Mouse (Mus musculus) G1E-ER4 (cell line): ENCODE measurements around the gene Smim9. TPM values are rescaled to one million over a fixed set of nuclear protein-coding genes. Genes with fewer than 3 reads are reported as not detected.
A peak's percentile ranks its signal among the peaks of the same experiment; 100 is the strongest.

ENCODE experiments used
- GATA1 ChIP-seq: IDR thresholded peaks from one replicate; pipeline ENCODE4 v1.8.0; 2012; ENCODE audit warnings: low read length, inconsistent platforms
- polyA plus RNA-seq: library from polyadenylated mRNA; stranded (reverse); fragments of >175 nt; gene quantifications from 2 replicates; pipeline ENCODE4 v1.2.3, GENCODE M21; 2012

Smim9 gene
- polyA plus RNA-seq, result not detected in 2 replicates

DNA sequence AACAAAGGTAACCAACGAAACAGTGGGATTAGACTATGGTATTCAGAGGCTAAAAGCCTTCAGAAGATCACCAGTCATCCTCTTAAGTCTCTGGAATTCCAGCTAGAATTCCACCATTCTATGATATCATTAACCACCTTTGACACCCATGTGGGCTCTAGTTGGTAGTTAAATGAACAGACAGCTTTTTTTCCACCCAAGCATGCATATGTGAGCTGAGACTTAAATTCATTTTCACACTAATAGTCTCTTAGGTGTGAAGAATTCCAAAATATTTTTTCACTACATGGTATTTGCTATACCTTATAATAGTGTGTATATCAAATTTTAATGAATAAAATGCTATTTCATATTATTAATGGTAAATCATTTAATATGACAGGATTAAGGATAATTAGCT is at the start of gene Smim9:
TSS of gene Smim9 (minus strand) at position 101 of the 400 bp plus-strand sequence.
- TF ChIP-seq GATA1, result no peak

DNA sequence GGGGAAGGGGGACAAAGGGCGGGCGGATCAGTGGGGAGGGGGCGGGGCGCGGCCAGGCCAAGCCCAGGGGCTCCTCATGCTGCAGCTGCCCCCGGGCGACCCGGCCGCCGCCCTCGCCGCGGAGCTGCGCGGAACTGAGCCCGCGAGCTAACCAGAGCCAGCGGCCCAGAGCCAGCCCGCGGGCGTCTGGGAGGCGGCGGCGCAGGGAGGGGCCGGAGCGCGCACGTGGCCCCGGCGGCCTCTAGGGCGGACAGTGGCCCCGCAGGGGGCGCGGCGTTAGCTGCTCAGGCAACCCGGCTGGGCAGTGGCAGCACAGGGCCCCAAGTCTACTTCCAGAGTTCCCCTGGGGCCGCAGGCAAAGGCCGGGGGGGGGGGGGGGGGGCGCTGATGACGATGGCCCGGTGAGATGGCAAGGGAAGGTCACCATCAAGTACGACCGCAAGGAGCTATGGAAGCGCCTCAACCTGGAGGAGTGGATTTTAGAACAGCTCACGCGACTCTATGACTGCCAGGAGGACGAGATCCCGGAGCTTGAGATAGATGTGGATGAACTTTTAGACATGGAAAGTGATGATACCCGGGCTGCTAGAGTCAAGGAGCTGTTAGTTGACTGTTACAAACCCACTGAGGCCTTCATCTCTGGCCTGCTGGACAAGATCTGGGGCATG is 7.9 kb downstream of the Smim9 start:
- TF ChIP-seq GATA1, result no peak

DNA sequence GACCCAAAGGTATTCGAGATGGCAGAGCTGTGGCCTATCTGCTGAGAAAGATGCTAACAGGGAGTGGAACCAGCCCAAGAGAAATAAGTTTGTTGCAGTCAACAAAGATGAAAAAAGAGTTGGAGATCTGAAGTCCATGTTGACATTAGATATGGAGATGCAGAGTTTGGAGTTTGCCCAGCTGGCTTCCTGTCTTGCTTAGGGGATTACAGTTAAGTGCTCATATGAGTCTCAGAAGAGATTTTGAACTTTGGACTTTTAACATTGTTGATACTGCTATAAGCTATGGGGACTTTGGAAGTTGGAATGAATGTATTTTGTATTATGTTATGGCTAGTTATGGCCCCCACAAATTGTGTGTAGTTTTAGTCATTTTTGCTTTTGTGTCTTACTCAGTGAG is 11.3 kb downstream of the Smim9 start:
- TF ChIP-seq GATA1, result no peak

DNA sequence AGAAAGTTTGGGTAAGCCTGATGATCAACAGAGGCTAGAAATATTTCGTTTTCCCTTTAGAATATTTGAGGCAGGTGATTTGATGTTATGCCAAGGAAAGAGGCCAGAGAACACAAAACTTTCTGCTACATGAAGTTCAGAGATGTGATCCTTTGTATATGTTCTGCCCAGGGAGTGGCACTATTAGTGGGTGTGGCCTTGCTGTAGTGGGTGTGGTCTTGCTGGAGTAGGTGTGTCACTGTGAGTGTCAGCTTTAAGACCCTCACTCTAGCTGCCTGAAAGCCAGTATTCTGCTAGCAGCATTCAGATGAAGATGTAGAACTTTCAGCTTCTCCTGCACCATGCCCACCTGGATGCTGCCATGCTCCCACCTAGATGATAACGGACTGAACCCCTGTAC is 13.3 kb downstream of the Smim9 start:
- no peak for TF ChIP-seq GATA1

DNA sequence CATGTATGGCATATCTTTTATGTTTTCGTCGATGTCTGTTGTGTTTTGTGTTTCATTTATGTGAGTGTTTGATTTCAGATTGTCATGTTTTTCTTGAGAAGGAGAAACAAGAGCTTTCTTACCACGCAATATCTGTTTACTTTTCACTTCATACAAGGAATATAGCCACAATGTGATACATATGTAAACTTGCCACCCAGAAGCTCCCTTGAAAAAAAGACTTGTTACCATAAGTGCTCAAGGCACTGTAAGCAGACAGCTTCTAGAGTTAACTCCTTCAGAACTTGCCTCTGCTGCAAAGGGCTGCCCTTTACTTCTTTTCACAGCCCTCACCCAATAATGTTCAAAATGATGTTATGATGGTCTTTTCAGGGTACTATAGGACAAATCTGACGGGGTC is 15.2 kb downstream of the Smim9 start:
- no peak for TF ChIP-seq GATA1

DNA sequence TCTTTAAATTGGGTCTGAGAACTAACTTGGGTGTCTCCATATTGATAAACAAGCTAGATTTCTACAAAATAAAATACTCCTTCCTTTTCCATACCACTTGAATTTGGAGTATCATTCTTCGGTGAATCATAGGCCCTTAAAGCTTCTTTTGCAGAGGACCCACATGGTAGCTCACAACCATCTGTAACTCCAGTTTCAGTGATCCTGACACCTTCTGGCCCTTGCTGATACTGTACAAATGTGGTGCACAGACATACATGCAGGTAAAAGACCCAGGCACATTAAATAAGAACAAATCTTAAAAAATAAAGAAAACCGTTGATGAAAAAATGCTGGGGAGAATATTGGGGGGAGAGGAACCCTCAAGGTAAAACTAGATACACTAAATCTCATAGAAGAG is 25.4 kb downstream of the Smim9 start:
- TF ChIP-seq GATA1, result no peak

DNA sequence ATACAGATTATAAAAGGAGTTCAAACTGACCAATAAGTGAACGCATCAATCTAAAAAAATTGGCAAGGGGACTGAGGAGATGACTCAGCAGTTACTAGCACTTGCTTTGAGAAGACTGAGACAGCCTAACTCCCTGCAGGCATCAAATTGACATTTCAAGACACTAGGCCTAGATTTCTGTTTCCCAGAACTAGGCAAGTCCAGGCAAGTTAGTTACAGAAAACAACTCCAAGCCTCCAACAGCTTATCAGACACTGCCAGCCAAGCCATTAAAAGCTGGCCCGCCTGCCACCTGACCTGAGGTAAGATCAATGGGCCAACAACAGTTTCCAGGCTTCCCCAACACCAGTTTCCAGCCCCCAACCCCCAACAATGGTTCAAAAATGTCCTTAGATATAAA is 25.8 kb downstream of the Smim9 start:
- no peak for TF ChIP-seq GATA1

DNA sequence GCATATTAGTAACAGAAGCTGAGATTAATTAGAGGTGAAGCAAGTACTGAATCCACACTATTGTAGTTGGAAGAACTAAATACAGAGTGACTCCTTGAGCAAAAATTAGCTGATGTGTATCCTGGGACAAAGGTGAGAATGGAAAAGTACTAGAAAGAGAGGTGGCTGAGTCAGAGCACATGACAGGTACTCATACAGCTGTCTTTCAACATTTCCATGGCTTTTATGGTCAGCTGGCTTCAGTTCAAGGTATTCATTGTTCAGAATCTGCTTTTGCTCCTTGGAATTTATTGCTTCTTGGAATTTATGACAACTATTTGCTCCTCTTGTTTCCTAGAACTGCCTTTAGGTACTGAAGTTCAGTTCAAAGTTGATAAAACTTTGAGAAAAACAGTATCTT is 26.6 kb downstream of the Smim9 start:
- no peak for TF ChIP-seq GATA1

DNA sequence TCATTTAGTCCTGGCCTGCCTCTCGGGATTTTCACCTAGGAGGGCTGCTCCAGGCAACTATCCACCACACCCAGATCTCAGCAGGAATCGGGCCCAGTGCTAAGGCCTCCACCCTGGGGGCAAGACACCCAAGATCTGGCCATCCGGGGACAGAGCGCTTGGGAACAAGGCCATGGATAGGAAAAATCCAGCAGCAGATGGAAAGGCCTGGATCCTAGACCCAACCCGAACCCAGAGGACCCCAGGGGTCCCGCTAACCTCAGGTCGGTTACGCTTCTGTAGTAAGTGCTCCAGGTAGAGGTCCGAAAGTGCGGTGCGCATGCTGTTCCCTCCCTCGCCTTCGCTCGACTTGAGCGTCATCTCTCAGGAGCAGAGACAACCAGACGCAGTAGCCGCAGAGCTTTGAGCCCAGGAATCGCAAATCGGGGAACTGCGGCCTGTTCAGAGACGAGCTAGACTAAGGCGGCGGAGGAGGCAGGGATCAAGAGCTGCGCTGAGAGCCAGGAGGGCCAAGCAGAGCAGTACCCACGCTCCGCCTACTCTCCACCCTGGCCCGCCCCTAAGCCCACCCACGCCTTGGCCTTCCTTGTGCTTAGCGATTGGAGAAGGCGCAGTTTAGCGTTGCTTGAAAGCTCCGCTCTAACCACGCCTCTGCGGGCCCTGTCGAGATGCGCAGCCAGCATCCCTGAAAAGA is 33.0 kb downstream of the Smim9 start, which contains the start of gene Mpp1:
TSS of gene Mpp1 (minus strand) at position 550 of the 694 bp plus-strand sequence.
- TF ChIP-seq GATA1, result no peak

DNA sequence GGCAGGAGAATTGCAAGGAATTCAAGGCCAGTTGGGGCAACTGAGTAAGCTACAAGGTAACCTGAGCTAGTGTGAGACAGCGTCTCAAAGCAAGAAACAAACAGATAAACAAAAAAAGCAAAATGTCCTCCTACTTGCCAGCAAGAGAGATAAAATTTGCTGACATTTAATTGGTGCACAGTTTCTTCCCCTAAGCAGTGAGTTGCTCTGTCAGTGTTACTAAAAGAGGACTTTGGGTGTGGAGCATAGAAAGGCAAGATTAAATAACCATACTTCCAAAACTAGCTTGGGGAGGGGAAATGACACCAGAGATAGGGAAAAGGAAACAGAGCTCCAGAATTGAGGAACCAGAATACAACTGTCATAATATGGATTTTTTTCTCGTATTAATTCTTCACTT is 34.1 kb downstream of the Smim9 start:
- no peak for TF ChIP-seq GATA1

DNA sequence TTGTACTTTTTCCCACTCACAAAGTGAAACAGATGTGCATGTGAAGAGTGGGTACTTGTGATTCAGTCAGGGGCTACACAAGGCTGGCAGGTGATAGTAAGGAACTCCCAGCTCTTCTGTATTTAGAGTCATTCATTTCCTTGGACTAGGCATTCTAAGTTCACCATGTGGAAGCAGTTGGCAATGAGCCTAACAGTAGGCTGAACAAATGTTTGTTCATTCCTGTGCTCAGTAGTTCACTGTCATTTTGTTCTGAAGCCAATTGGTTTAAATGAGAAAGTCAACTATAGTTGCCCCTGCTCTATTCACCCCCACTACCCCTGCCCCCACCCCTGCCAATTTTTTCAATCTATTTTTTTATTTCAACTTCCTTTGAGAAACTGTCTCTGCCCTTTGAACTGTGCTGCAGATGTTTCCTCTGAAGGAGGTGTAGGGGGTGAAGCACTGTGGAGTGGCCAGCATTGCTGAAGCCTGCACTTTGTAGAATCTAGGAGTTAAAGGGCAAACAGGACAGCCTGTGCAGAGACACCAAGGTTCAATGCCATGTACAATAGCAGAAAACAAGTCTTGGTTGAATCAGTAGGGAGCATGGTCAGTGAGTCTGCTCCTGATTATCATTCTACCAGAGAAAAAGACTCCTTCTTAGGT is 35.1 kb downstream of the Smim9 start:
- no peak for TF ChIP-seq GATA1

DNA sequence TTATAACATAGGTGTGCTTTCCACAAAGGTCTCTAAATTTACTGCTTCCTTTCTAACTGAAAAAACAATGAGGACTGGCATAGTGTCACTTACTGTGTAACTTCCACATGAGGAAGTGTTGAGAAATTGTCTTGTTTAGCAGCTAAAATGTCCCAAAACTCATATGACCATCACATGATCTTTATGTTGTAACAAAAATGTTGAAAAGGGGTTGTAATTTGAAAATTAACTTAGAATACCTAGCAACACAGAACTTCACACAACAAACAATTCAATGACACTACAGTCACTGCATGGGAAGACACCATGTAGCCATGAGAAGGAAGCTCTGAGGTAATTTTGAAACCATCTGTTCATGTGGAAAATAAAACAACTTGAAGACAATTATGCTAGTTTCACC is 36.7 kb downstream of the Smim9 start:
- no peak for TF ChIP-seq GATA1

DNA sequence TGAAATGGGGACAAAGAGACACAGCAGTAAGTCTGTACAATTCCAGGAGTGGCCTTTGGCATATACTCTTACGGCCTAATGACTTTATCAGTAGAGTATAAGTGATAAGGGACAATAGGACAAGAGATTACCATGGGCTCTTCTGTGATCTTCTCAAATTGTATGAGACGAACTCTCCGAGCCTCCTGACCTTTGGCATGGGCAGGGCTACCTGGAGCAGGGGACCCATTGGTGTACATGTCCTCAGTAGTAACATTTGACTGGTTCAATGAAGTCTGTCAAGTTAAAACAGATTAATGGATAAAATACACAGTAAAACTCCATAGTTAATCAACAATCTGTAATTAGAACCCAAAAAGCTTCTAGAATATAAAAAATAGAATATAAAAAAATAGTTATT is 38.0 kb downstream of the Smim9 start:
- TF ChIP-seq GATA1, result no peak

DNA sequence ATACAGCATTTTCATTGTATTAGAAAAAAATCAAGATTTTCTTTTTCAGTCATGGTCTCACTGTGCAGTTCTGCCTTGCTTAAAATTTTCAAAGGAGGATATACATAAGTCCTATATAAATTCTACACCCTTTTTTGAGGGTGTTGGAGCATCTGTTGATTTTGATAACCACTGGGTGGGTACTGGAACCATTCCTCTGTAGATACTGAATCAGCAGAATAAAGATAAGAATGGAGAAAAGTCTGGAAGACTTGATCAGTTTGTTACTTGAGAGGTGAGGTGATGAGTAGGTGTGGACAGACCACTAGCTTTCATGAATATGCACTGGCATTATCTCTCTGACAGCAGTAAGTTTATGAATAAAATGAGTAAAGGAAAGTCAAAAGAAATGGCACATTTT is 48.0 kb downstream of the Smim9 start:
- no peak for TF ChIP-seq GATA1

DNA sequence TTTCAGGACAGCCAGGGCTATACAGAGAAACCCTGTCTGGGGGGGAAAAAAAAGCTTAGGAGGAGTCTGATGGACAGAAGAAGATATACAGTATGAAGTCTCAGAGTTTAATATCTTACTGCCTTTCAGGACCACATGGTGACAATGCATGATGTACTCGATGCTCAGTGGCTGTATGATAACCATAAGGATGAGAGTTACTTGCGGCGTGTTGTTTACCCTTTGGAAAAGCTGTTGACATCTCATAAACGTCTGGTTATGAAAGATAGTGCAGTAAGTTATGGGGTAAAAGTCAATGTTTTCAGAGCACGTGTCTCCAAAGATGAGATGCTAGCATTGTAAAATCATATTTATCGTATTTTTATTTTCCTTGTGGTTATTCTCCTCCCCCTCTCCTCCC is 61.3 kb downstream of the Smim9 start:
- TF ChIP-seq GATA1, result peak; percentile 34

DNA sequence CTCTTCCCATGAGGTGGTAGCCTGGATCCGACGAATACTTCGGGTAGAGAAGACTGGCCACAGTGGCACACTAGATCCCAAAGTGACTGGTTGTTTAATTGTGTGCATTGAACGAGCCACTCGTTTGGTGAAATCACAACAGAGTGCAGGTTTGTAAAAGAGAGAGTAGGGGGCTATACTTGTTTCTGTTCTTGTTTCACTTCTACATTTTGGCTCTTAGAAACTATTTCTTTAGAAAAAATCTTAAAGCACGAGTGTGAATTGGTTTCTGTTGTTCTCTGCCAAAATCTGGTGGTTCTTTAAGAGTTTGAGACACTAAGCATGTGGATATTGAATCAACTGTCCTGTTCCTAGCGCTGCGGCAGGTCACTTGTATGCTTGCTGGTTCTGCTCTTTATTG is 64.8 kb downstream of the Smim9 start:
- no peak for TF ChIP-seq GATA1
